Mouse (Mus musculus): ENCODE data around the gene Hectd2.
A peak's percentile ranks its signal among the peaks of the same experiment; 100 is the strongest.

Hectd2 gene

DNA sequence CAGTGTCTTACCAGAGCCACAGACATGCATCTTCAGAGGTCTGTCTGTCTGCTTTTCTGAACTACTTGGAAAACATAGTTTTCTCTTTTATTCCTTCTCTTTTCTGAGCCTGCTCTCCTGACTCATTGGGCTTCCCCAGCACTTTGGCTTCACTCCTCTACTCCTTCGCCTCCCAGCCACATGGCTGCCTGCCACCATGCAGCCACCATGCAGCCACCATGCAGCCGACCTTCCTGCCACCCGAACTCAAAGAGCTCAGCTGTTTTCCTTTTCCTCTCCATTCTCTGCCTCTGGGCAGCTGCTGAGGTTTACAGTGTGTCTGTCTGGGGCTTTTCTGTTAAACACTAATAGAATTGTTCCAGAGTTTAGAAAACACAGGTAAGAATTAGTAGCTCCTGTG lies 19.5 kb downstream of the Hectd2 start:
- DNase-seq, result peak in 1 of 2 experiments; percentile 38

DNA sequence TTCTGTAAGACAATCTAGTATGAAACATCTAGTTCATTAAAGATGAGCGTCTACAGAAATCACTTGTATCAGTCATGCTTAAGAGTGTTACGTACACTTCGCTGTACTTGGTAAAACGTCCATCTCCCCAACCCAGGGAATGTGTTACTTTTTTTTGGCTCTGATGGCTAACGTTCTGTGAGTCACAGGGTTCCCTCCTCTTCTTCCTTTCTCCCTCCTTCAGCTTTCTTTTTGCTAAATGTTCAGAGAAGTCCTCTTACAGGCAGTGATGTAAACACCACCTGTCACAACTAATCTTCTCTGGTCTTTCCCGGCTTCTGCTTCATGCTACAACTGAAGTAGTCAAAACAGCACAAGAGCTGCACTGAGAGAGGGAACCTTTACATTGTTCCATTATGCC lies 20.7 kb downstream of the Hectd2 start:
- no peak for DNase-seq

DNA sequence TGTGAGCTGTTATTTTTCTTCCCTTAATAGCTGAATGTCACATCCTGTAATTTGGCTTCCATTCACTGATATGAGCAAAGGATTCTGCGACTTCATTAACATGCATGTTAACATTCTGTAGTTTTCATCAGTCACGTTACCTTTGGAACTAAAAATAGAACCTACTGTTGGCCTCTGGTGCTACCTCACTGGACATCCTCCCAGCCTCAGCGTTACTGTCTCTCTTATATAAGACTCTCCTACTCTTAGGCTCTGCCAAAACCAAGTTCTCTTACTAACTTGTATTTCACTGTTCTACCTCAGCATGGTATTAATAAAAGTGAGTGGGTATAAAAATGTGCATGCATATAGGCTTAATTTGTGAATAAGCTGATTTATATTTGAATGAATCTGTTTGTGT lies 26.4 kb downstream of the Hectd2 start:
- DNase-seq, result peak; percentile 29 to 37

DNA sequence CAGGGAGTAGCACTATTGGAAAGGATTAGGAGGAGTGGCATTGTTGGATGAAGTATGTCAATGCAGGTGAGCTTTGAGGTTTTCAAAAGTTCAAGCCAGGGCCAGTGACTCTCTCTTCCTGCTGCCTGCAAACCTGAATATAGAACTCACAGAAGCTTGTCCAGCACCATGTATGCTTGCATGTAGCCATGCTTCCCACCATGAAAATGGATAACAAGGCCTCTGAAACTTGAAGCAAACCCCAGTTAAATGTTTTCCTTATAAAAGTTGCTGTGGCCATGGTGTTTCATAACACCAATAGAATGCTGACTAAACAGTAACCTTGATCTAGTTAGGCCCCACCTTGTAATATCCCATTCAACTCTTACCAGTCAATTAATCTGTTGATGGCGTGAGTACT lies 27.7 kb downstream of the Hectd2 start:
- no peak for DNase-seq

DNA sequence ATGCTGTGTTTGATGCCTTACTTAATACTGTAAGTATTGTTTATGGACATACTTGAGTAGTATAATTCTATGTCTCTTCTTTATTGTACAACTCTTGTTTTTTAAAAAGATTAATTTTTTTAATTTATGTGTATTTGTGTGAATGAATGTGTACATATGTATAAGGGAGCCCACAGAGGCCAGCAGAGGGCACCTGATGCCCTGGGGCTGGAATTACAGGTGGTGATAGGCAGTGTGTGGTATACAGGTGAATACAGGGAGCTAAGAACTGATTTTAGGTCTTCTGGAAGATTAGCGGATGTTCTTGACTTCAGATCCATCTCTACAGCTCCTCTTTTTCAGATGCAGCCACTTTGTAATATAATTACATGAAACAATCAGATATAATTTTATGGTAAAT lies 31.1 kb downstream of the Hectd2 start:
- DNase-seq, result no peak

DNA sequence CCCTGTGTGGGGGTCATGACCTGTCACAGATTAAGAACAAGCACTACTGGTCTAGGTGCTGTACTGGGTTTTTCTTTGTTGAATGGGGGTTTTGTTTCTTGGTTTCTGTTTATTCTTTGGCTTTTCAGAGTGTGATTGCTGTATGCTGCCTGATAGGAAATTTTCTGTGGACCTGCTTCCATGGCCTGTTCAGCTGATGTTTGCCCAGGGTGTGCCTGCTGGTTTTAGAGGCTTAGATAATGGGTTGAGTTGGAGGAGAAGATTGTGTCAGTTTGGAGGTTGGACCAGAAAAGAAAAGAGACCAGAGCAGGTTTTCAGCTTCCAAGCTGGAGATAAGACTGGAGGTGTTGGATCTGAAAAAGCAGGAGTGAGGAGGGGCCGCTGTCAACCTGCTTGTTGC lies 40.0 kb downstream of the Hectd2 start:
- DNase-seq, result no peak

DNA sequence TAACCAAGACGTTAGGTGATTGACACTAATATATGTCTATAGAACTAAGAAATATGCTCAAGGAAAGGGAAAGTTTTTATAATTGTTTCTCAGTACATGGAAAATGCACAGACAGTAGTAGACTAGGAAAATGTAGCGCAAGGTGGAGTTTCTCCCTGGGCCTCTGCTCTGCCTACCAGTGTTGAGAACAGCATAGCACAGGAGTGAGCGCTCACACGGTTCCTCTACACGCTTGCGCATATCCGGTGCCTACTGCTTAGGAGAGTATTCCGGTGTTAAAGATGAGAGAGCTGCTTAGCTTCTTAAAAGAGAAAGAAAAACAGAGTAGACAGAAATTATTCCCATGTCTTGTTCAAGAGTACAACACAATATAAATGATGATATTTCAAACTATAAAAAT lies 47.4 kb downstream of the Hectd2 start:
- no peak for DNase-seq

DNA sequence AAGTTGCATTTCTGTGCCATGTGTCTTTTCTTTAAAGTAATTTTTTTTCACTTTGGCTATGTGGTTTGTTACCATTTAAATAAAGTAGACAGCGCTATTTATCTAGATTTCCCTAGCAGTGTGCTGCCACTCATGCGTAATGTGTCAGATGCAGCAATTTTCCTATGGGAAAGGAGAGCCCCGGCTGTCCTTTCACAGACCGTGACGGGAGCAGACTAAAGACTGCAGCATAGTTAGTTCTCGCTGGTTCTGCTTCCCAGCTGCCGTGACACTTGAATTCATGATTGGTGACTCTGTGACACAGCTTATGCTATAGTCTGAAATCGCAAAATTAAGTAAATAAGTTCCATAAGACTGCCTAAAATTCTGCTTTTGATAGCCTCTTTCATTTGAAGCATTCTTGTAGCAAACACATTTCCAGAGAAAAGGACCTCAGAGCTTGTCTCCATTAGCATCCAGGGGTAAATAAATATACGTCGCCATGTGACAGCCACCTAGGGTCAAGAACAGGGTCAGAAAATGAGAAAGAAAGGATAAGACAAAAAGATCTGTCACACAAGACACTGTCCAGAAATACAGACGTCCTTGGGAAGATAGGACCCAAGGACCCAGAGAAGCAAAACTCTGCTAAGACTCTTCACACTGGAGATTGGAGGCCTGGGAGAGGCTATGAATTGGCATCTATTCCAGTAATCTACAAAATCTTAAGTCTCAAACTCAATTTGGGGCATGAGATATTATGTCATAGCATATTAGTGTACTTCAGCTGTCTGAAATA lies 48.3 kb downstream of the Hectd2 start:
- DNase-seq, result no peak

DNA sequence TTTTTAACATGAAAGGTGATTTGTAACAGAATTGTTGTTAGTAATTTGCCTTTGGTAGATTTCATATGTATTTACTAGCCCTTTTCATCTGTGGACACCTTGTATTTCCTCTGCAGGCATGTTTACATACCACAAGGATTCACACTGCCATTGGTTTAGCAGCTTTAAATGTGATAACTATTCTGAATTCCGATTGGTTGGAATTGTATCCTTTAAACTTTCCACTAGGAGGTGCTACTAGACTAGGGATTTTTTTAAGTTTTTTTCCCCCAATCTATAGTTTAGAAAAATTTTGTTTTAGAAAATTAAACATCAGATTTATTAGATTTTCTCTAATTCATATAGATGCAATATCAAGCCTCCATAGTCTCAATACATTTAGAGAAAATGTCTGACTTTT lies 51.8 kb downstream of the Hectd2 start:
- DNase-seq, result no peak

DNA sequence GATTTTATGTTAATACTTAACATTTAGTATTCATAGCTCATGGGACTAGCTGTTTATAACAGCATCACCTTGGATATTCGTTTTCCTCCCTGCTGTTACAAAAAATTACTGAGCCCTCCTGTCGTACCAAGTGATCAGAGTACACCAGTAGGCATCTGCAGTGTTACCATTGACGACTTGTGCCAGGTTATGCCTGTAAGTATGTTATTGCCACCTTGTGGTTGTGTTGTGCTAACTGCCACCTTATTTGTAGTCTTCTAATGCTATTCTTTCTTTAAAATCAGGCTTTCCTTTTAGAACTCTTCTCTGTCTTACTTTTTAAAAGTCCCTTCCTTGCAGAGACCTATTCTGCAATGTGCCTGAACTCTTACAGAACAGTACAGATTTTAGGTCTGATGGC lies 54.8 kb downstream of the Hectd2 start:
- DNase-seq, result peak in 1 of 2 experiments; percentile 22

DNA sequence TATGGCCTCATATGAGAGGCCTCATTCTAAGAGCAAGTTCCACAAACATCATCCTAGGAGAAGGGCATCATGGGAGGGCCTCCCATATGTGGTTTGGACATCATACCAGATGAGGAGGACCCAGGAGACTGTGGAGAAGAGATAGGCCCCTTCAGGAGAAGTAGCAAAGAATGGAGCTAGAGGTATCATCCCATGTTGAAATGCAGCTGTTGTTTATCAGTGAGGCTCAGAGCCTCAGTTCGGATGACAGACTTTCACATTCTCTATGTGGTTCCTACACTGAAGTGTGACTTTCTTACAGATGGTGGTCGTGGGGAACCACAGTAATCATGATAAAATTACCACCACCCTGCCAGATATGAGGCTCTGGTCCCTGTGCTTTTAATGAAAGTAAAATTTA lies 55.9 kb downstream of the Hectd2 start:
- DNase-seq, result no peak

DNA sequence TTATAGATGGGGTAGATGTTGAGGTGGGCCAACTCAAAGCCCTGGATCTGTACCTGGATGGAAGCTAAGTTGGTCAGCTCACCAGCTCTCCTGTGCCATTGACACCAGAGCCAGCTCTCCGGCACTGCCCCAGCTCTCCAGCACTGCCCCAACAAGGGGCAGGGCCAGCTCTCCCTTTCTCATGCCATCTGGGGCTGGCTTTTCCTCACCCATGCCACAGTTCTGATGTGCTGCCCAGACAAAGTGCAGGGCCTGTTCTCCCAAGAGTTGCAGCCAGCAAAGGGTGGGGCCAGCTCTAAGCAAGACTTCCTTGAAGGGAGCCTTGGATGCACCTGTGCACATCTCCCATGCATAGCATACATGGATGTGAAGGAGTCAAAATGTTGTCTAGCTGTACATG lies 71.5 kb downstream of the Hectd2 start:
- DNase-seq, result no peak

DNA sequence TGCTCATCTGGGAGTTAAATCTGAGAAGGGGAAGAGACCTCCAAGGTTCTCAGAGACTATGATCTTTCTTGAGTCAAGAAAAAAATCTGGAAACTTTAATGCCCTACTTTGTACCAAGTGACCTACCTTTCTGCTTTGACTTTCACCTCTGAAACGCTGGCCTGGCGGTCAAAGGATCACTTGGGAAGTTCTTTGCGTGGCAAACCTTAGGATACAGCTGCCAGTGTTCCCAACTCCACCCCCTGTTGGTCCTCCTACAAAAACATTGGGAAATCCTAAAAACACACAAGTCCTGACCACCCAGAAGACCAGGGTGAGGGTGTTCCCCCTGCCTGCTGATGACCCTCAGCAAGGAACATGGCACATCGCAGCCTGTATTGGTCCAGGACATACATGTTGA lies 72.4 kb downstream of the Hectd2 start:
- DNase-seq, result no peak

DNA sequence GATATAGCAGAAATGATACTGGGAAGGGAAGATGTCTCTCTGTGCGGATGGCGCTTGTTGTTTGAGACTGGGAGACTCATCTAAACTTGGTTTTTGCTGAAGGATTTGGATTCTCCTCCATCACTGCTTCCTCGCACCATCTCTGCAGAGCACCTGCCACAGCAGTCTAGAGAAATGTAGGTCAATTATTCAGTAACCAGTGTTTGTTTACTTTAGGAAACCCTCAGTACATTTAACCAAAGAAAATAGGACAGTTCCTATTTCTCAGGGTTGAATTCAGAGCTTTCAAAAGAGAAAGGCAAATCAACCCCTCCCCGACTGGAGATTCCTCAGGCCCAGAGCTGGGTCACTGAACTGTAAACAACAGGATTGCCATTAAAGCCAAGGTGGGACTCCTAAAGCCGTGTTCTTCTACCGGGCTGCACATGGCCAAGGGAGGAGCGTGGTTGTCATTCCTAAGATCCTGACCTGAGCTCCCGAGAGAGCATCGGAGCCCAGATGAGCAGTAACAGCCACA lies 75.0 kb downstream of the Hectd2 start:
- no peak for DNase-seq

DNA sequence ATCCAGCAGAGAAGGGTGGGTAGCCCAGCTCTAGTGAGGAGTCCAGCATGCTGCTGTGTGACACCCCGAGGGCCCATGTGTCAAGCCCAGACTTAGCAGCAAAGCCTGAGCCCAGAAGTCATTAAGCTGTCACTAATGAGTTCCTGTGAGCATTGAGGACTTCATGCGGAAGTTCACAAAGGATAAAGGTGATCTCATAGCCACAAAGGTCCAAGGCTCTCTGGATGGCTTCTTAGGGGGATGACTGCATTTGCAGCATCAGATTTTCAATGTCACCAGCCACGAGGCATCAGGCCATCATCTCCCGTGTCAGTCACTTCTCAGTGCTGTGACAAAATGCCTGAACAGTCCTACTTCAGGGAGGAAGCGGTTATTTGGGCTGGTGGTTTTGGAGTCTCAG lies 75.9 kb downstream of the Hectd2 start:
- DNase-seq, result no peak

DNA sequence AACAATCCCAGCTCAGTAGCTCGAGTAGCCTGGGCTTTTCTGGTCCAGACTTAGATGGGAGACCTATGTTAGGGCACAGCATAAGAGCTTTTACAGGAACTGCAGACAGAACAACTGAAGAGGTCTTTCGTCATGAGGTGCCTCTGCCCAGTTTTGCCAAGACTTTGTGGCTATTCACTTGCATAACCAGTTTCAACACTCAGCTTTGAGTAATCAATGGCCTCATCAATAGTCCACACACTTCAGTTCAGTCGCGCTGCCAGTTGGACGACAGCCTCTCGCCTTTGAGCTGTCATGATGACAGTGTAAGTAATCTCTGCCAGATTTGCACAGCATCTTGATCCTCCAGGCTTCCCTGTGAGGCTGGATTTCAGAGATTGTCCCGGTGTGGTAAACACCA lies 80.3 kb downstream of the Hectd2 start:
- no peak for DNase-seq

DNA sequence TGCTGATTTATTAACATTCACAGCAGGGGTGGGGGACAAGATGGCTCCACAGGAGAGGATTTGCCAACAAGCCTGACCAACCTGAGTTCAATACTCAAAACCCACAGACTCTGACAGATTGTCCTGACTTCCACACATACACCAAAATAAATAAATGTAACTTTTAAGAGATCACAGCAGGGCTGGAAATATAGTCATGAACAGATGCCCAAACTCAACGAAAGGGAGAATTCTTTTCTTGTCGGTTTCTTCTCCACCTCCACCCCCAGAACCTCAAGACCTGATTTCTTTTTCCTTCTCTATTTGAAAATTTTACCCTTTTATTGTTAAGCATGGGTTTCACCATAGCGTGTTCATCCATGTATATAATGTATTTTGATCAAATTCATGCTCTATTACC lies 82.8 kb downstream of the Hectd2 start:
- no peak for DNase-seq

DNA sequence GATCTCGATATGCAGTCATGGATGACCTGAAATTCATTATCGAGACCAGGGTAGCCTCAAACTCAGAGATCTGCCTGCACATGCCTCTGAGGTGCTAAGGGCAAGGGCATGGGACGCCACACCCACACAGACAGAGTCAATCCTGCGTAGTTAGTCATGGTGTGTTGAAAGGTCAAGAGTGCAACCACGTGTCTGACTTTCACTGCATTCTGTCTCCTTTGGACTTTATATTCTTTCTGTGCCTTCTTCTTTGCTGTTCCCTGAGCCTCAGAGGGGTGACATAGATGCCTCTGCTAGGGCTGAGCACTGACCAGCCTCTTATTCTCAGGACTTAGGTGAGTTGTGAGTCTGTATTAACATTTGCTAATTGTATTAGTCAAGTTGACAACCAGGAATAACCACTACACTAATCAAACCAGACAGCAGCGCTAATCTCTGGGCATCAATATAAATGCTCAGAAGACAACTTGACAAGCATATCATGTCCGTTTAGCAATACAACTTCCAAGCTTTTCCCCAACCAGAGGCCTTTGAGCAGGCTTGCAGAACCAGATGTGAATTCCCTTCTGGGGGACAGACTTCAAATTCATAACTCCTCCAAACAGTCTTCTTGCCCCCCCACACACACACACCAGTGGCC lies 83.6 kb downstream of the Hectd2 start:
- no peak for DNase-seq

DNA sequence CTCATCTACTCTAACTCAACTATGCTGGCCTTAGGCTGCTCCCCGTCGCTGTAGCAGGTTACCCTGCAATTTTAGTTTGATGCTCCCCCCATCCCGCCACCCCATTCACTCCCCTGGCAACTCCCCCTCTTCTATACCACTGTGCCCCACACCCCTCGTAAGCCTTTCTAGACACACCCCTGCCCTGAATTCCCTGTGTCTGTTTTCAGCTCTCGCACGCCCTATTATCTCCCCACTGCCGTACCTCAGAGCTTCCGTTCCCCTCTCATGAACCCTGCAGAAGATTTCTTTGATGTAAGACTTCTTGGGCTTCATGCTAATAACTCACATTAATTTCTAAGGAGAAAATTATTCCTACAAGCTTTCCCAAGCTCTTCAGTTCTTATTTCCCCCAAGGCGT lies 84.6 kb downstream of the Hectd2 start:
- DNase-seq, result no peak

DNA sequence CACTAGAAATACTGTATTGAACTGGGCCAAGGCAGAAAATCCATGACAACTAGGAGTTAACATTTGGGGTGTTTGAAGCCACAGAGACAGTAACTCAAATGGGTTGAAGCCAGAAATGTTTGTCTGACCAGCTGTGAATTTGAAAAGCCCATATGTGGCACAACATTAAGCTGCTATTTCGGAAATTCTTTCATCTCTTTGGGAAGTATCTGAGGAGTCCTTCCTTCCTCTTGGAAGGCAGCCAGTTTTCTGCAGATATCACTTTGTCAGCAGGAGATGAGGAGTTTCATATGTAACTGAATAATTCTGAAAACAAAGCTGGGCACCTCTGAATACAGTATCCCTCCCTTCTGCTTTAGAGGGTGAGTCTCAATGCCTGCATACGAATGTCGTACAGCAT lies 86.7 kb downstream of the Hectd2 start:
- no peak for DNase-seq

DNA sequence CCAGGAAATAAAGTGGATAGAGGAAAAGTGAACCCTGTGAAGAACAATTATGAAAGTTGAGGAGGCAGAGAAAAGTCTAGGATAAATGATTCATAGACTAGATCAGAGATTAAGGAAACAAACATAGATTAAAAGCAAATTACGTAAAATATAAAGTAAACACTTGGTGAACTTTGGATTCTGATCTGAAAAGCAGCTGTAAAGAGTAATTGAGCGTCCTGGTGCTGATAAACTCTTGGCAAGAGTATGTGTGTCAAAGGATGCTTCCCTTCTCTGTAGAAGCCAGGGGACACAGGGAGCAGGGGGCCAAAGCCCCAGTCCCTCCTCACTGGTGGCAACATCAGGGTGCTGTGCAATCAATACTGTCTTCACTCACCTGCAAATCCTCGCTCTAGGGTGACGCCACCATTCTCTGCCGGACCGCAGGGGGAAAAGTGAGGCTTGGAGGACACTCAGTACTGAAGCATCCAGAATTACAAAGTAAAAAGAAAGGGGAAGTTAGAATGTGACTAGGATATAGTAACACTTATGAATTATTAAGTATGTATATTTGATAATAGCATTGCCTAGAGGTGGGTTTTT lies 91.0 kb downstream of the Hectd2 start:
- no peak for DNase-seq

DNA sequence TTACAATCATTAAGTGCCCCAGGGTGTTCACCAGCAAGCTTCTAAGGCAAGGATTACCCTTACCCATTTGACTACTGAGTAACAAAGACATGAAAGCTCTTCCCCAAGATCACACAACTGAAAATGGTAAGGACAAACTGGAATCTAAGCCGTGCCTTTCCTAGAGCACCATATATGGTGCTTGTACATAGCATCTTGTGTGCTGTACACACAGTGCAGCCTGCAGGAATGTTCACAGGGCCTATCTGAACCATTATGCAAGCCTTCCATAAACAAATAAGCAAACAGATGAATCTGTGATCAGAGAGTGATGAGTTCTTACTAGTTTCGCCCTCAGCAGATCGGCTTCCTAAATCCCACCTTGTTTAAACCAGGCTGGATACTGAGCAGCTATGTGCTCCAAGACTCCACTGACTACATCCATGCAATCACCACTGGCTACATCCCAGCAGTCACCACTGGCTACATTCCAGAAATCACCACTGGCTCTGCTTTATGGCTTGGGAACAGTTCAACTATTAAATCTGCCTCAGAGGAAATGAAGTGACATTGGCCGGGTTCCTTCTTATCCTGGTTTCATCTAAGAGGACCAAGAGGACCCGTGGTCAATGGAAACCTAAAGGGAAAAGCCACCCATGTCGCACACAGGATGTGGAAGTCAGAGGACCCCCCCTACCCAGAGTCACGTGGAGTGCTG lies 91.8 kb downstream of the Hectd2 start:
- DNase-seq, result no peak

DNA sequence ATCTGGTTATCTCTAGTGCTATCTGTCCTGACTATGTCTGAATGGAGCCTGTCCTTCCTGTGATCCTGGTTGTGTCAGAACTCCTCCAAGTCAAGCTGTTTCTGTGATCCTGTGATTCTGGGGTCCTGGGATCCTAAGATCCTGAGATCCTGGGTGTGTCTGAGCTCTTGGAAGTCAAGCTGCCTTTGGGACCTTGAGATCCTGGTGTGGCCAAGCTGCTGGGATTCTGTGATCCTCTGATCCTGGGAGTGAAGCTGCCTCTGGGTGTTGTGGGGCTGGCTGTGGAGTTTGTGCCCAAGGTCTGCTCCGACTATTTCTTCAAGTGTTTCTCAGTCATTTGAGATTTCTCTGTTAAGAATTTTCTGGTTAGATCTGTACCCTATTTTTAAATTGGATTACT lies 98.2 kb downstream of the Hectd2 start:
- DNase-seq, result no peak

DNA sequence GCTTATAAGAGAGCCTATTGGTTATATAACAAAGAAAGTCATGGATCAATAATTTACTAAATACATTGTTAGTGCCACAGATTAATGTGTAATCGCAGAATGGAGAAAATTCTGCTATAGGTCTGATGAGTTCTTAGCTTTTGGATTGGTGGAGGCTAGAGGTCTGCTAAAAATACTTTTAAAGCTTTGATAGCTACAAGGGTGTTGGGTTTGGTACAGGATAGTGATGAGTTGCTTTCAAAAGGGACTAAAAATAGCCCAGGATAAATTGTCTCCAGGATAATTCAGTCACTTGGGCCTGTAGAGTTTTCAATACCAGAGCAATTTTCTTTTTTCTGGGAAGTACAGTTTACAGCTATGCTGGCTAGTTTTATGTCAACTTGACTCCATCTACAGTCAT lies 108.3 kb downstream of the Hectd2 start:
- DNase-seq, result no peak
